Mouse (Mus musculus) lung, embryonic 14.5 days (tissue): ENCODE measurements around the gene Asap2. TPM values are rescaled to one million over a fixed set of nuclear protein-coding genes. Genes with fewer than 3 reads are reported as not detected.

Source experiments
- ATAC-seq: fragments of 200-750 bp; cut with Nextera tagmentation; 2 replicates; pipeline ENCODE4 v1.8.0; 2017; ENCODE audit warnings: mild to moderate bottlenecking, moderate TSS enrichment, moderate library complexity; ENCODE audit not compliant: insufficient read depth
- DNase-seq: peaks from one replicate; pipeline ENCODE4 v3.0.0-alpha.2; 2015
- H3K27ac ChIP-seq: fragments of 300-500 bp; sonication (generic); 2 replicates; pipeline ENCODE4 v1.5.1; 2014; ENCODE audit warnings: low read depth, mild to moderate bottlenecking, moderate library complexity
- H3K27me3 ChIP-seq: fragments of 300-500 bp; sonication (generic); 2 replicates; pipeline ENCODE4 v1.6.1; 2014; ENCODE audit warnings: low read length, control low read depth; ENCODE audit not compliant: insufficient read depth
- H3K36me3 ChIP-seq: fragments of 300-500 bp; sonication (generic); 2 replicates; pipeline ENCODE4 v1.6.1; 2014; ENCODE audit warnings: control low read depth; ENCODE audit not compliant: insufficient read depth
- H3K4me1 ChIP-seq: fragments of 300-500 bp; sonication (generic); 2 replicates; pipeline ENCODE4 v1.6.1; 2014; ENCODE audit warnings: antibody characterized with exemption, control low read depth; ENCODE audit not compliant: insufficient read depth
- H3K4me2 ChIP-seq: fragments of 300-500 bp; sonication (generic); 2 replicates; pipeline ENCODE4 v1.6.1; 2014; ENCODE audit warnings: mild to moderate bottlenecking
- H3K4me3 ChIP-seq: fragments of 300-500 bp; sonication (generic); 2 replicates; pipeline ENCODE4 v1.5.1; 2014; ENCODE audit warnings: low read depth, low read length
- H3K9ac ChIP-seq: fragments of 300-500 bp; sonication (generic); 2 replicates; pipeline ENCODE4 v1.6.1; 2014
- H3K9me3 ChIP-seq: fragments of 300-500 bp; sonication (generic); 2 replicates; pipeline ENCODE4 v1.6.1; 2016; ENCODE audit warnings: low read depth, low read length, control low read depth
- CTCF ChIP-seq: IDR thresholded peaks from 2 replicates; pipeline ENCODE4 v1.5.1; 2016; ENCODE audit warnings: antibody characterized with exemption, low read depth
- WGBS: fragments of 180-500 bp; shearing (Covaris S2); extraction: QIAGEN DNeasy Blood & Tissue Kit; methylation state at CpG from one replicate; pipeline ENCODE4 v1.1.7; 2014; 5-methylcytosine and 5-hydroxymethylcytosine counted together
- polyA plus RNA-seq: library from polyadenylated mRNA; unstranded; fragments of >200 nt; fragmentation: Nextera tagmentation; extraction: Ambion mirVana; gene quantifications from 2 replicates; pipeline ENCODE4 v1.2.1, GENCODE M21; 2014

Gene Asap2
- polyA plus RNA-seq, 1 experiment from 2014 or later: 13.8 TPM

- H3K4me2 ChIP-seq: no peak overlapping the region
- H3K4me1 ChIP-seq: 0 out of 2 replicates have a peak, but pooled peaks cover 3% of the 10 kb centered on the region
- TF ChIP-seq CTCF: no peak
- H3K9me3 ChIP-seq: no peaks in the 10 kb centered on the region
- no peak overlapping the region for H3K27ac ChIP-seq
- 74% methylated on average over 4 of the region's 4 CpGs for WGBS
- no peak overlapping the region for H3K4me3 ChIP-seq
- no peak overlapping the region for H3K9ac ChIP-seq
- H3K36me3 ChIP-seq: no peaks in the 10 kb centered on the region
- ATAC-seq (no peak), DNase-seq (no peak)
- H3K27me3 ChIP-seq: no peaks in the 10 kb centered on the region
Measured at GRCm38 (mm10) chr12:21126516-21126915, 136.3 kb downstream of the Asap2 start.

- ATAC-seq (no peak), DNase-seq (peak; percentile 39)
- Histone ChIP-seq H3K27ac (0 out of 2 replicates have a peak overlapping the region, but pooled peaks have one; percentile 2), H3K36me3 (no peaks in the 10 kb centered on the region), H3K4me3 (no peak overlapping the region), H3K27me3 (no peaks in the 10 kb centered on the region), H3K9ac (no peak overlapping the region), H3K9me3 (no peaks in the 10 kb centered on the region), H3K4me2 (no peak overlapping the region), H3K4me1 (peaks cover 8% of the 10 kb centered on the region; the same call in 1 of the 2 replicates)
- WGBS: 72% methylated on average over 9 of the region's 9 CpGs
- TF ChIP-seq CTCF: no peak
Measured at GRCm38 (mm10) chr12:21128930-21129869, 138.9 kb downstream of the Asap2 start.

DNA sequence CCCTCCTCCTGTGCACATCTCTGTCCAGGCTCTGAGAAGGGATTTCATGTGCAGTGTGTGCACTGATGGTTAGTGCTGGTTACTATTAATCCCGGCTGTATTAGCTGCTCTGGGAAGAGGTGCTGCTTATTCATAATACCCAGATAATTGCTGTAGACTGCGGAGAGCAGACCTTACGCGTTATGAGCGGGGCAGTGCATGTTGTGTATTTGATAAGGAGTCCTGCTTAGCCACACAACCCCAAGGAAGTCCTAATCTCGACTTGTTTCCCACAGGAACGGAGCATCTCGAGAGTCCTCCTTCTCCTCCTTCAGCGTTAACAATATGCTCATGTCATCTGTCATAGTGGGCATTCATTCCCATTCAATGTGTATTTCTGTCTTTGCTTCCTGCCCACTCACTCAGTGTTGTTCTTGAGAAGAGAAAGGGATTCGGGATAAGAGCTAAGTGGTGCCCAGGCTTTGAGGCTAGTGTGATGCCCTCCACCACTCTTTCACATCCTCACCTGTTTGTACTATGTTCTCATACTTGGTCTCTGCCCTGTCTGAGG, 140.1 kb downstream of the Asap2 start:
- no peaks in the 10 kb centered on the region for H3K36me3 ChIP-seq
- DNase-seq (no peak), ATAC-seq (no peak)
- H3K4me3 ChIP-seq: no peak overlapping the region
- peaks cover 8% of the 10 kb centered on the region; the same call in 1 of the 2 replicates for H3K4me1 ChIP-seq
- H3K27me3 ChIP-seq: no peaks in the 10 kb centered on the region
- WGBS: 70% methylated on average over 10 of the region's 10 CpGs
- H3K27ac ChIP-seq: no peak overlapping the region
- H3K4me2 ChIP-seq: no peak overlapping the region
- no peak for TF ChIP-seq CTCF
- no peak overlapping the region for H3K9ac ChIP-seq
- no peaks in the 10 kb centered on the region for H3K9me3 ChIP-seq

DNA sequence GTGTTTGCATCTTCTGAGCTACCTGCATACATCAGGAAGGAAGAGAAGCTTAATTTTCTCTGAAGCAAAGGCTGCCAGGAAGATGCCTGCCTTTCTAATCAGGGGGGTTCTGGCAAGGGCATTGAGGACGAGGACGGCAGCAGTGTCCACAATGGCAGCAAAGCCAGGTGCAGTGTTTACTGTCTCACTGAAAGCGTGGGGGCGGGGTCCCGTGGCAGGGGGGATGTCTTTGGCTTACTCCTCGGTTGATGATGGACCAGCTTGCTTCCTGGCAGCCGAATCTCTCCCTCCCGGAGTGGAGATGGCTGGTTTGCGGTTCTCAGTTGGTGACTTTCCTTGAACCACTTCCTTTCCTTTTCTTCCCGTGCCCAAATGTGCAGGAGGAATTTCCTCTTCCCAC, 142.3 kb downstream of the Asap2 start:
- Histone ChIP-seq H3K4me2 (peak overlapping the region; percentile 3; the same call in 1 of the 2 replicates), H3K4me3 (no peak overlapping the region), H3K36me3 (no peaks in the 10 kb centered on the region), H3K27me3 (no peaks in the 10 kb centered on the region), H3K4me1 (peaks cover 12% of the 10 kb centered on the region), H3K27ac (no peak overlapping the region), H3K9me3 (no peaks in the 10 kb centered on the region), H3K9ac (no peak overlapping the region)
- no peak for TF ChIP-seq CTCF
- ATAC-seq (no peak), DNase-seq (peak; percentile 24)
- WGBS: 37% methylated on average over 10 of the region's 10 CpGs

DNA sequence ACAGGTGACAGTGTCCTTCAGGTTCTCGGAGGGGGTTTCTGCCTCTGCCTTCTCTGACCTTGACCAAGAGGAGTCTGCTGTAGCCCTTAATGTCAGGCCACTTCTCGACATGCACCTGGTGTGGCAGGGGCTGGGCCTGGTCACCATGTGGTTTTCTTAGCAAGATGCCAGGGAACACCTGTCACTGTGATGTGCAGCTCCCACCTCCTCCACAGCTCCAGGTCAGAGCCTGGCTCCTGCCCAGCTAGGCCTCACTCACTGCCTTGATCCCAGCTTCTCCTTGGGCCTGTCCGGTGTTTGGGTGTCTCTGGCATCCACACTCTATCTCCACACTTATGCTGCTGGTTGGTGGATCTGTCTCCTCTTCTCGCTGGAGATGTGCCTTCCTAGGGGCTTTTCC, 142.8 kb downstream of the Asap2 start:
- Histone ChIP-seq H3K9ac (no peak overlapping the region), H3K27me3 (no peaks in the 10 kb centered on the region), H3K4me2 (no peak overlapping the region), H3K4me3 (no peak overlapping the region), H3K4me1 (peaks cover 12% of the 10 kb centered on the region), H3K9me3 (no peaks in the 10 kb centered on the region), H3K27ac (no peak overlapping the region), H3K36me3 (no peaks in the 10 kb centered on the region)
- no peak for DNase-seq
- no peak for ATAC-seq
- WGBS: 59% methylated on average over 4 of the region's 4 CpGs
- no peak for TF ChIP-seq CTCF

GRCm38 (mm10) chr12:21133972-21134859, 144.0 kb downstream of the Asap2 start:
- DNase-seq: no peak
- no peak for ATAC-seq
- peak; percentile 29 for TF ChIP-seq CTCF

More at GRCm38 (mm10) chr12:21133972-21134859, 144.0 kb downstream of the Asap2 start:
- Histone ChIP-seq H3K9ac (no peak overlapping the region), H3K4me3 (no peak overlapping the region), H3K27me3 (no peaks in the 10 kb centered on the region), H3K4me1 (peaks cover 13% of the 10 kb centered on the region), H3K4me2 (no peak overlapping the region), H3K27ac (peak overlapping the region; percentile 12; the same call in 1 of the 2 replicates), H3K36me3 (no peaks in the 10 kb centered on the region), H3K9me3 (no peaks in the 10 kb centered on the region)
- WGBS: 53% methylated on average over 17 of the region's 17 CpGs
